Mouse (Mus musculus) neural tube, embryonic 14.5 days (tissue): ENCODE results near the gene Kcnc1. TPM values are rescaled to one million over a fixed set of nuclear protein-coding genes. Genes with fewer than 3 reads are reported as not detected.

Experiments used
- ATAC-seq: fragments of 200-750 bp; cut with Nextera tagmentation; 2 replicates; pipeline ENCODE4 v1.8.0; 2017; ENCODE audit warnings: low read depth, mild to moderate bottlenecking, moderate TSS enrichment, moderate library complexity
- H3K27ac ChIP-seq: fragments of 300-500 bp; sonication (generic); 2 replicates; pipeline ENCODE4 v1.5.1; 2014; ENCODE audit warnings: low read depth, mild to moderate bottlenecking, control low read depth, low read length, moderate library complexity, mixed read lengths
- H3K27me3 ChIP-seq: fragments of 300-500 bp; sonication (generic); 2 replicates; pipeline ENCODE4 v1.6.1; 2014; ENCODE audit warnings: low read length; ENCODE audit not compliant: control insufficient read depth, insufficient read depth
- H3K36me3 ChIP-seq: fragments of 300-500 bp; sonication (generic); 2 replicates; pipeline ENCODE4 v1.6.1; 2014; ENCODE audit warnings: low read length, mixed read lengths; ENCODE audit not compliant: control insufficient read depth, insufficient read depth
- H3K4me1 ChIP-seq: fragments of 300-500 bp; sonication (generic); 2 replicates; pipeline ENCODE4 v1.6.1; 2014; ENCODE audit warnings: low read length; ENCODE audit not compliant: control insufficient read depth, insufficient read depth
- H3K4me2 ChIP-seq: fragments of 300-500 bp; sonication (generic); 2 replicates; pipeline ENCODE4 v1.6.1; 2014; ENCODE audit warnings: mild to moderate bottlenecking, low read depth, low read length, control low read depth
- H3K4me3 ChIP-seq: fragments of 300-500 bp; sonication (generic); 2 replicates; pipeline ENCODE4 v1.5.1; 2014; ENCODE audit warnings: low read depth, low read length, control low read depth, mixed read lengths
- H3K9ac ChIP-seq: fragments of 300-500 bp; sonication (generic); replicated peaks from 2 replicates; pipeline ENCODE4 v1.6.1; 2014; ENCODE audit warnings: low read depth, mild to moderate bottlenecking, control low read depth, low read length, mixed read lengths
- H3K9me3 ChIP-seq: fragments of 300-500 bp; sonication (generic); 2 replicates; pipeline ENCODE4 v1.6.1; 2016; ENCODE audit warnings: low read length; ENCODE audit not compliant: control insufficient read depth
- WGBS: fragments of 180-500 bp; shearing (Covaris S2); extraction: QIAGEN DNeasy Blood & Tissue Kit; methylation state at CpG from one replicate; pipeline ENCODE4 v1.1.7; 2014; 5-methylcytosine and 5-hydroxymethylcytosine counted together
- polyA plus RNA-seq: library from polyadenylated mRNA; unstranded; fragments of >200 nt; fragmentation: Nextera tagmentation; extraction: Ambion mirVana; gene quantifications from 2 replicates; pipeline ENCODE4 v1.2.1, GENCODE M21; 2014

Gene Kcnc1
- polyA plus RNA-seq, 1 experiment from 2014 or later, result 20.5 TPM

DNA sequence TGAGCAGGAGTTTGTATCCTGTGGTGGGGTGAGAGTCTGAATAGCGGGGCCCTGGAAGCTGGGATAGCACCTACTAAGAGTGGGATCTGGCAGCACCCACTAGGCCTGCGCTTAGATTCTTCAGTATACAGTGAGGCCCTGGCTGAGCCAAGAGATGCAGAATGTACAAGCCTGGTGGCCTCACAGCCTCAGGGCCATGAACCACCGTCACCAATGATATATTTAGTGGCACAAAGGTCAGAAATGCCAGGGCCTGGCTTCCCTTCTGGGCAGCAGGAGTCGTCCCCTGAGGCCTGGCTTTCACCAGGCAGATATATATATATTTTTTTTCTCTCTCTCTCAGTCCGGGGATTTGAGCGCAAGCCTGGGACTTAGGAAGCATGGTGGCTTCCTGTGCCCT lies 14.4 kb downstream of the Kcnc1 start:
- H3K9me3 ChIP-seq, result no peaks in the 10 kb centered on the region
- WGBS, result 87% methylated on average over 6 of the region's 6 CpGs
- no peak for ATAC-seq
- H3K4me3 ChIP-seq, result no peak overlapping the region
- no peaks in the 10 kb centered on the region for H3K36me3 ChIP-seq
- H3K27ac ChIP-seq, result no peak overlapping the region
- no peak overlapping the region for H3K9ac ChIP-seq
- H3K4me2 ChIP-seq, result no peak overlapping the region
- H3K4me1 ChIP-seq, result no peaks in the 10 kb centered on the region
- H3K27me3 ChIP-seq, result no peaks in the 10 kb centered on the region

DNA sequence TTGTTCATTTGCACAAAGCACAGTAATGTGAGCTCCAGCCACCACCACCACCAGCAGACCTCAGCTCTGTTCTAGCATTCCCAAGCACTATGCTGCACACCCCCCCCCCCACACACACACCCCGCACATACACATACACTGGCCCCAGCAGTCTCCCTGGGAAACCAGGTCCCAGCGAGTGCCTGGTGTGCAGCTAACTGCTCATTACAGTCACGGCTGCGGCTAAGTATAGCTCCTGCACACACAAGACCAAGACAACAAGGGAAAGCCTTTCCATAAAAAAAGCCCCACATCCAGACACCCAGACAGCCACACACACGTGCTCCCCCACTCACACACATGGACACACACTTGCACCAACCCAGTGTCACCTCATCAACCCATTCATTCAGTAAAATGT lies 16.5 kb downstream of the Kcnc1 start:
- Histone ChIP-seq H3K4me1 (no peaks in the 10 kb centered on the region), H3K36me3 (no peaks in the 10 kb centered on the region), H3K9ac (no peak overlapping the region), H3K4me3 (no peak overlapping the region), H3K9me3 (no peaks in the 10 kb centered on the region), H3K4me2 (no peak overlapping the region), H3K27me3 (no peaks in the 10 kb centered on the region), H3K27ac (no peak overlapping the region)
- WGBS, result 72% methylated on average over 5 of the region's 5 CpGs
- ATAC-seq, result no peak

DNA sequence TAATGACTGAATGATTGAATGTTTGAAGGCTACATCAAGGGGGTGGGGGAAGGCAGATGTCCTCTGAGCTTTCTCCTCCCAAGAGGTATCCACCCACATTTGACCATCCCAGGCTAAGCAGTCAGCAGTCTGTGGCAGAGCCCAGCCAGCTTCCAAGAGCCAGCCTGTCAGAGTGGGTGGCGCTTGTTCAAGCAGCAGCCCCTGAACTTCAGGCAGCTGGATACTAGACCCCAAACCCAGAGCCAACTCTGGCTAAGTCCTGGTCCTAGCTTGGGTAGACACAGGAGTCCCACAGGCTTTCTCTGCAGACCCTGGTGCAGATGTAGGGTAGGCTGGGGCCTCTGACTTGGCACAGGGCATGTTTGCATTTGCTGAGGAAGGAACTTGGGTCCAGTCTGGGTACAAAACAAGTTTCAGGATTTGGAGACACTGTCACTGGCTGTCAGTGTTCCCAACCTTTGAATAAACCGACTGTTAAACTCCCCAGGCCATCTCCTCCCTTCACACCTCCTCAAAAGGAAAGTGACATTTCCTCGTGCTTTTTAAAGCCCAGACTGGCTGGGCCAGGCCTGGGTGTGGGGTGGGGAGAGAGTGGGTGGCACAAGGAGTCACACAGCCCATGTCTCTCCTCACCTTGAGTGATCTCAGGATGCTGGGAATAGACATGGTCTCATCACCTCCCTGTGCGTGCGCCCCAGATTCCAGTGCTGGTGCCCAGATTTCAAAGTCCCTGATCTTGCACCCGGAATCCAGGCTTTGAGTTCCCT lies 17.8 kb downstream of the Kcnc1 start:
- no peaks in the 10 kb centered on the region for H3K4me1 ChIP-seq
- H3K27ac ChIP-seq, result no peak overlapping the region
- H3K9ac ChIP-seq, result no peak overlapping the region
- H3K4me3 ChIP-seq, result no peak overlapping the region
- H3K4me2 ChIP-seq, result no peak overlapping the region
- H3K27me3 ChIP-seq, result no peaks in the 10 kb centered on the region
- H3K36me3 ChIP-seq, result no peaks in the 10 kb centered on the region
- 75% methylated on average over 6 of the region's 6 CpGs for WGBS
- no peak for ATAC-seq
- no peaks in the 10 kb centered on the region for H3K9me3 ChIP-seq

- no peak overlapping the region for H3K9ac ChIP-seq
- no peak overlapping the region for H3K27ac ChIP-seq
- H3K9me3 ChIP-seq, result no peaks in the 10 kb centered on the region
- no peak overlapping the region for H3K4me2 ChIP-seq
- H3K27me3 ChIP-seq, result no peaks in the 10 kb centered on the region
- no peak for ATAC-seq
- WGBS, result 74% methylated on average over 14 of the region's 14 CpGs
- H3K4me1 ChIP-seq, result no peaks in the 10 kb centered on the region
- no peaks in the 10 kb centered on the region for H3K36me3 ChIP-seq
- H3K4me3 ChIP-seq, result no peak overlapping the region
These were observed 19.6 kb downstream of the Kcnc1 start for GRCm38 (mm10) chr7:46415818-46416425.

DNA sequence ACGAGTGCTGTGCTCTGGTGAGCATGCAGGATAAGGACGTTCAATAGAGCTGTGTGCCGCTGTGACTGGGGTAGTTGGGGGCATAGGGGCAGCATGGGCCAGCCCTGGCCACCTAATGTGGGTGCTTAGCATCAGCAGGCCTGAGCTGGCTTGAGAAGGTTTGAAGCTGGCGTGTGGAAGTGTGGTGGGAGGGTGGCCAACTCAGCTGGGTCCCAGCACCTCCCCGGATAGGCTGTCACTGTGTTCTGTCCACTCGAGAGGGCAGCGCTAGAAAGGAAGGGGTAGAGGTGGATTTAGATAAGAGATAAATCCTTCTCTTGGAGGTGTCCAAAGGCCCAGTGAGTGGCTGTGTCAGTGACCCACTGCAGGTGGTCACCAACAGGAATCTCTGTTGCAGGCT lies 21.2 kb downstream of the Kcnc1 start:
- Histone ChIP-seq H3K9ac (no peak overlapping the region), H3K27me3 (no peaks in the 10 kb centered on the region), H3K36me3 (no peaks in the 10 kb centered on the region), H3K9me3 (no peaks in the 10 kb centered on the region), H3K4me1 (peaks cover 5% of the 10 kb centered on the region), H3K27ac (no peak overlapping the region), H3K4me2 (no peak overlapping the region), H3K4me3 (no peak overlapping the region)
- ATAC-seq, result no peak
- WGBS, result 80% methylated on average over 7 of the region's 7 CpGs

DNA sequence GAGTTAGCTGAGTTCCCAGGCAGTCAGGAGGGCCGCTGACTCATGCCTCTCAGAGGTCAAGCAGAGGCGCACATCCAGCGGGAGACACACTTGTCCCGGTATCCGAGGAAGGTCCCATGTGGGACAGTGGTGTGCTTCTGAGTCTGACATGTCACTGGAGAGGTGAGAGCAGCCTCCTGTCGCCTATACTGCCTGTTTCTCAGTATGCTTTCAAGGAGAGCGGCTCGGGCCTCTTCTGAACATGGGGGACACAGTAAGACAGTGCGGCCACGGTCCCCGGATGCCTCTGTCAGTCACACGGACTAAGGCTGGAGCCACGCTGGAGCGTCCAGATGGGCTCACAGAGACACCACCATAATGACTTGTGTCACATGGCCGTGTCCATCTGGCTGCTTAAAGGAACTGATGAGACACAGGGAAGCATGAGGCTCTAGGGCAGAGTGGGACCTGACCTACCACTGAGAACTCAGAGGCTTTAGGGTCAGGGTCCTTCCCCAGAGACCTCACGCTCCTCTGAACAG lies 21.9 kb downstream of the Kcnc1 start:
- ATAC-seq, result peak; percentile 19; the same call in 1 of the 2 replicates
- no peak overlapping the region for H3K9ac ChIP-seq

DNA sequence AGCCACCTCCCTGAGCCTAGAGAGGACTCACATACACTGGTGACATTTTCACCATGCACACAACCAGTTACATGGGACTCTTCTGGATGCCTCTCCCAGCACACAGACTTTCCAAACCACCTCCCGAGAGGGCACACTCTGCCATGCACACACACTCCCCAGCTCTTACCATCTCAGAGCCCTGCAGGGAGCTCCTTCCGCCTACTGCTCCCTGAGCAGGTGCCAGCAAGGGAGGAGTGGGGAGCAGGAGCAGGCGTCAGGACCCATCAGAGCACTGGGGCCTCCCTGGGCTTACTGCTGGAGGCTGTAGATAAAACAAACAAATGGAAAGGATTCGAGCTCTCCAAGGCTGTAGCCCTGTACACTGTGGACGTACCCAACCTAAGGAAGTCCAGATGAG lies 25.2 kb downstream of the Kcnc1 start:
- no peak for ATAC-seq
- H3K9ac ChIP-seq, result no peak overlapping the region
- 37% methylated on average over 5 of the region's 5 CpGs for WGBS

More for the DNA sequence above, 21.9 kb downstream of the Kcnc1 start:
- H3K9me3 ChIP-seq, result no peaks in the 10 kb centered on the region
- WGBS, result 65% methylated on average over 16 of the region's 16 CpGs
- no peak overlapping the region for H3K4me2 ChIP-seq
- no peaks in the 10 kb centered on the region for H3K27me3 ChIP-seq
- no peak overlapping the region for H3K27ac ChIP-seq
- no peak overlapping the region for H3K4me3 ChIP-seq
- H3K36me3 ChIP-seq, result no peaks in the 10 kb centered on the region
- H3K4me1 ChIP-seq, result peaks cover 10% of the 10 kb centered on the region

DNA sequence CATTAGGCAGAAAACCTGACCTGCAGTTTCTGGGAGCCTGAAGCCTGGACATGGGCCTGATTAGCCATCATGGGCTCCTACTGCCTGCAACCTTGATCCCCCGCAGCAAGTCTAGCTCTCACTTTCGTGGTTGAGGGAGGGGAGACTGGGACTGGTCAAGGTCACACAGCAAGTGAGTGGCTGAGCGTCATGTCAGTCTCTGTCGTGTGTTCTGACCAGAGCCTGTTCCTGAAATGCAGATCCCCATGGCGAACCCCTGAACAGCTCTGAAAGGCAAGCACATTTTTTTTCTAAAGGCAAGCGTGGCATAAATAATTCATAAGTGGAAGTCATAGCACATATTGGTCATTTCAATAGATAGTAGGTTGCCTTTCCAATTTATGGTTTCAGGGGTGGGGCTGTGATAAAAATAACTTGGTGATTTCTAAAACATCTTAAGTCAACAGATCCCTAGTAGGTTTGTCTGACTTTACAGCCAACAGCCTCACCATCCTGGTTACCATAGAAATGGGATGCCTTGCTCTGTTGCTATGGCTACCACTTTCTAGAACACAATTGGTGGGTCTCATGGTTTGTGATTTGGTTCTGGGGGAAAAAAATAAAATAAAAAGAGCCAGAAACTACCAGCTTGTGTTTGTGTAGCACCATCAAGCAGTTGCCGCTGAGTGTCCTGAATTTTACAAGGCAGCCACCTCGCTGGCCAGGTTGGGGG lies 25.9 kb downstream of the Kcnc1 start:
- Histone ChIP-seq H3K9ac (no peak overlapping the region), H3K4me1 (peaks cover 10% of the 10 kb centered on the region), H3K27me3 (no peaks in the 10 kb centered on the region), H3K4me3 (no peak overlapping the region), H3K9me3 (no peaks in the 10 kb centered on the region), H3K27ac (0 out of 2 replicates have a peak overlapping the region, but pooled peaks have one; percentile 22), H3K4me2 (peak overlapping the region; percentile 9; the same call in 1 of the 2 replicates), H3K36me3 (no peaks in the 10 kb centered on the region)
- 27% methylated on average over 8 of the region's 8 CpGs for WGBS
- ATAC-seq, result peak; percentile 71

More for the DNA sequence above, 25.2 kb downstream of the Kcnc1 start:
- Histone ChIP-seq H3K36me3 (no peaks in the 10 kb centered on the region), H3K9me3 (no peaks in the 10 kb centered on the region), H3K27me3 (no peaks in the 10 kb centered on the region), H3K4me3 (no peak overlapping the region), H3K27ac (no peak overlapping the region), H3K4me2 (no peak overlapping the region), H3K4me1 (peaks cover 10% of the 10 kb centered on the region)
